Mouse (Mus musculus) hindbrain, embryonic 11.5 days (tissue): ENCODE results near the gene Zbtb6. TPM values are rescaled to one million over a fixed set of nuclear protein-coding genes. Genes with fewer than 3 reads are reported as not detected.

ENCODE experiments used
- ATAC-seq: fragments of 200-750 bp; cut with Nextera tagmentation; 2 replicates; pipeline ENCODE4 v1.8.0; 2017; ENCODE audit warnings: mild to moderate bottlenecking, moderate TSS enrichment, moderate library complexity; ENCODE audit not compliant: low FRiP score
- DNase-seq: peaks from one replicate; pipeline ENCODE4 v3.0.0-alpha.2; 2015; ENCODE audit warnings: low spot score
- H3K27ac ChIP-seq: fragments of 300-500 bp; sonication (generic); 2 replicates; pipeline ENCODE4 v1.5.1; 2014; ENCODE audit warnings: mild to moderate bottlenecking, low read depth, low read length
- H3K27me3 ChIP-seq: fragments of 300-500 bp; sonication (generic); 2 replicates; pipeline ENCODE4 v1.6.1; 2014; ENCODE audit warnings: mild to moderate bottlenecking, low read length, moderate library complexity, mixed read lengths; ENCODE audit not compliant: control insufficient read depth, insufficient read depth
- H3K36me3 ChIP-seq: fragments of 300-500 bp; sonication (generic); 2 replicates; pipeline ENCODE4 v1.6.1; 2014; ENCODE audit warnings: mild to moderate bottlenecking, low read length, moderate library complexity, mixed read lengths; ENCODE audit not compliant: control insufficient read depth, insufficient read depth
- H3K4me1 ChIP-seq: fragments of 300-500 bp; sonication (generic); replicated peaks from 2 replicates; pipeline ENCODE4 v1.6.1; 2014; ENCODE audit warnings: low read length, mixed read lengths; ENCODE audit not compliant: control insufficient read depth, insufficient read depth
- H3K4me2 ChIP-seq: fragments of 300-500 bp; sonication (generic); replicated peaks from 2 replicates; pipeline ENCODE4 v1.6.1; 2014; ENCODE audit warnings: mild to moderate bottlenecking, low read depth, low read length
- H3K4me3 ChIP-seq: fragments of 300-500 bp; sonication (generic); 2 replicates; pipeline ENCODE4 v1.5.1; 2014; ENCODE audit warnings: low read depth, low read length
- H3K9ac ChIP-seq: fragments of 300-500 bp; sonication (generic); 2 replicates; pipeline ENCODE4 v1.6.1; 2014; ENCODE audit warnings: low read depth, low read length
- H3K9me3 ChIP-seq: fragments of 300-500 bp; sonication (generic); 2 replicates; pipeline ENCODE4 v1.6.1; 2016; ENCODE audit warnings: low read length; ENCODE audit not compliant: control insufficient read depth
- WGBS: fragments of 180-500 bp; shearing (Covaris S2); extraction: QIAGEN DNeasy Blood & Tissue Kit; methylation state at CpG from one replicate; pipeline ENCODE4 v1.1.7; 2014; 5-methylcytosine and 5-hydroxymethylcytosine counted together
- polyA plus RNA-seq: library from polyadenylated mRNA; unstranded; fragments of >200 nt; fragmentation: Nextera tagmentation; extraction: Ambion mirVana; gene quantifications from 2 replicates; pipeline ENCODE4 v1.2.1, GENCODE M21; 2014

Zbtb6 gene
- polyA plus RNA-seq, result 6.4 and 7.2 TPM in 2 replicates

- peak within 1 kb of the TSS; percentile 68 for H3K4me2 ChIP-seq
- WGBS, result under 1% methylated on average over 51 of the region's 51 CpGs
- H3K36me3 ChIP-seq, result no peaks in the 10 kb centered on the region
- H3K4me3 ChIP-seq, result peak within 1 kb of the TSS; percentile 89
- DNase-seq (peak; percentile 97), ATAC-seq (peak; percentile 100)
- peak within 1 kb of the TSS; percentile 94 for H3K9ac ChIP-seq
- no peaks in the 10 kb centered on the region for H3K4me1 ChIP-seq
- H3K9me3 ChIP-seq, result no peaks in the 10 kb centered on the region
- no peaks in the 10 kb centered on the region for H3K27me3 ChIP-seq
- H3K27ac ChIP-seq, result peak within 1 kb of the TSS; percentile 85
These were observed at the start of gene Zbtb6, which contains the start of the genes Zbtb26 and Rabgap1 for GRCm38 (mm10) chr2:37442611-37443591. Gene Zbtb6 (minus strand): TSS chr2:37443171. Gene Zbtb26 (minus strand): TSS chr2:37443135. Gene Rabgap1 (plus strand): TSS chr2:37443279.

GRCm38 (mm10) chr2:37488956-37489355 is 46.0 kb upstream of the Zbtb6 start:
- no peak overlapping the region for H3K4me2 ChIP-seq
- no peak for ATAC-seq
- WGBS, result 93% methylated on average over 2 of the region's 2 CpGs
- H3K36me3 ChIP-seq, result 0 out of 2 replicates have a peak, but pooled peaks cover 4% of the 10 kb centered on the region
- H3K9ac ChIP-seq, result no peak overlapping the region
- no peak overlapping the region for H3K4me3 ChIP-seq
- H3K27ac ChIP-seq, result no peak overlapping the region
- H3K9me3 ChIP-seq, result no peaks in the 10 kb centered on the region
- no peaks in the 10 kb centered on the region for H3K4me1 ChIP-seq
- DNase-seq, result no peak
- H3K27me3 ChIP-seq, result no peaks in the 10 kb centered on the region

GRCm38 (mm10) chr2:37486408-37486807 is 43.4 kb upstream of the Zbtb6 start:
- ATAC-seq (no peak), DNase-seq (no peak)
- Histone ChIP-seq H3K36me3 (0 out of 2 replicates have a peak, but pooled peaks cover 5% of the 10 kb centered on the region), H3K4me1 (no peaks in the 10 kb centered on the region), H3K27ac (no peak overlapping the region), H3K4me2 (no peak overlapping the region), H3K4me3 (no peak overlapping the region), H3K9me3 (no peaks in the 10 kb centered on the region), H3K9ac (no peak overlapping the region), H3K27me3 (no peaks in the 10 kb centered on the region)

GRCm38 (mm10) chr2:37485370-37485769 is 42.4 kb upstream of the Zbtb6 start:
- H3K4me1 ChIP-seq, result no peaks in the 10 kb centered on the region
- no peak overlapping the region for H3K4me3 ChIP-seq
- H3K9me3 ChIP-seq, result no peaks in the 10 kb centered on the region
- H3K36me3 ChIP-seq, result 0 out of 2 replicates have a peak, but pooled peaks cover 5% of the 10 kb centered on the region
- H3K9ac ChIP-seq, result no peak overlapping the region
- DNase-seq (peak; percentile 64), ATAC-seq (no peak)
- 90% methylated on average over 1 of the region's 1 CpGs for WGBS
- no peak overlapping the region for H3K27ac ChIP-seq
- H3K27me3 ChIP-seq, result no peaks in the 10 kb centered on the region
- no peak overlapping the region for H3K4me2 ChIP-seq

- no peak overlapping the region for H3K9ac ChIP-seq
- 0 out of 2 replicates have a peak, but pooled peaks cover 5% of the 10 kb centered on the region for H3K36me3 ChIP-seq
- H3K27me3 ChIP-seq, result no peaks in the 10 kb centered on the region
- no peaks in the 10 kb centered on the region for H3K9me3 ChIP-seq
- DNase-seq (no peak), ATAC-seq (no peak)
- no peak overlapping the region for H3K4me2 ChIP-seq
- no peaks in the 10 kb centered on the region for H3K4me1 ChIP-seq
- no peak overlapping the region for H3K27ac ChIP-seq
- no peak overlapping the region for H3K4me3 ChIP-seq
- WGBS, result 89% methylated on average over 2 of the region's 2 CpGs
These were observed 41.2 kb upstream of the Zbtb6 start for GRCm38 (mm10) chr2:37484165-37484564.

GRCm38 (mm10) chr2:37480039-37480438 is 37.1 kb upstream of the Zbtb6 start:
- H3K36me3 ChIP-seq, result 0 out of 2 replicates have a peak, but pooled peaks cover 10% of the 10 kb centered on the region
- DNase-seq (no peak), ATAC-seq (no peak)
- H3K9ac ChIP-seq, result no peak overlapping the region
- H3K4me1 ChIP-seq, result no peaks in the 10 kb centered on the region
- no peaks in the 10 kb centered on the region for H3K27me3 ChIP-seq
- H3K4me2 ChIP-seq, result no peak overlapping the region
- H3K4me3 ChIP-seq, result no peak overlapping the region
- H3K9me3 ChIP-seq, result no peaks in the 10 kb centered on the region
- WGBS, result 90% methylated on average over 2 of the region's 2 CpGs
- H3K27ac ChIP-seq, result no peak overlapping the region

- ATAC-seq, result no peak
These were observed 36.6 kb upstream of the Zbtb6 start for GRCm38 (mm10) chr2:37479559-37479958.

GRCm38 (mm10) chr2:37466266-37466665 is 23.3 kb upstream of the Zbtb6 start:
- Histone ChIP-seq H3K4me2 (no peak overlapping the region), H3K4me1 (no peaks in the 10 kb centered on the region), H3K36me3 (no peaks in the 10 kb centered on the region), H3K4me3 (no peak overlapping the region), H3K27me3 (no peaks in the 10 kb centered on the region), H3K27ac (no peak overlapping the region), H3K9me3 (no peaks in the 10 kb centered on the region), H3K9ac (no peak overlapping the region)
- DNase-seq (no peak), ATAC-seq (no peak)
- WGBS, result 98% methylated on average over 4 of the region's 4 CpGs

More at GRCm38 (mm10) chr2:37479559-37479958, 36.6 kb upstream of the Zbtb6 start:
- H3K27ac ChIP-seq, result no peak overlapping the region
- no peaks in the 10 kb centered on the region for H3K27me3 ChIP-seq
- no peak for DNase-seq
- H3K4me2 ChIP-seq, result no peak overlapping the region
- no peak overlapping the region for H3K4me3 ChIP-seq
- no peak overlapping the region for H3K9ac ChIP-seq
- H3K4me1 ChIP-seq, result no peaks in the 10 kb centered on the region
- 0 out of 2 replicates have a peak, but pooled peaks cover 7% of the 10 kb centered on the region for H3K36me3 ChIP-seq
- no peaks in the 10 kb centered on the region for H3K9me3 ChIP-seq
